15 mouse cellular contexts compared by ENCODE assay signal in the genomic region with DNA sequence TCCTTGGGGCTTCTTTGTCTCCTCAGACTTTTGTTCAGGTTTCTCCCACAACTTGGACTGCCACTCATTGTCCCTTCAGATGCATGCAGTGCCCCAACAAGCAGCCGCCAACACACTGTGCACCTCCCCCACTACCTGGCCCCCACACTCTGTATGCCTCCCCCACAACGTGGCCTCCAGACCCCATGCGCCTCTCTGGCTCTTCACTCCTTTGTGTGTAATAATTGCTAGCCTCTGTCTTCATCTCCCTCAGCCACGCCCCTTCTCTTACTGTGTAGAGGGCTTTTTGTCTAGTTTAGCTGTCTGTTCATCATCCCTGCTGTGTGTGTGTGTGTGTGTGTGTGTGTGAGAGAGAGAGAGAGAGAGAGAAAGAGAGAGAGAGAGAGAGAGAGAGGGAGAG.
DNase-seq lines count a peak whose midpoint lies in the region; ATAC-seq lines count a peak whose summit lies in the region.
"Had no signal": no experiment of that assay in that cellular context is flagged by ENCODE, and none has a peak within 500 bp of the region (broad histone marks: within the 10 kb centered on the region; RNA-seq: fewer than 3 reads in every experiment).

No protein-coding gene starts in this region.

- H3K27me3 ChIP-seq in embryonic facial prominence, embryonic 12.5 days = no peaks in the 10 kb centered on the region
- peaks cover 31% of the 10 kb centered on the region for H3K27me3 ChIP-seq in hindbrain, embryonic 10.5 days (ENCODE audit: insufficient read depth, poor library complexity, severe bottlenecking)
- H3K27me3 ChIP-seq in midbrain, embryonic 11.5 days (ENCODE audit: control insufficient read depth, insufficient read depth, low read length) = no peaks in the 10 kb centered on the region
- H3K27me3 ChIP-seq: intestine, embryonic 15.5 days had no signal

- no peaks in the 10 kb centered on the region for H3K9me3 ChIP-seq in embryonic facial prominence, embryonic 12.5 days
- H3K9me3 ChIP-seq in hindbrain, embryonic 10.5 days = no peaks in the 10 kb centered on the region
- H3K9me3 ChIP-seq in midbrain, embryonic 11.5 days (ENCODE audit: control insufficient read depth, low read length) = no peaks in the 10 kb centered on the region
- H3K9me3 ChIP-seq: intestine, embryonic 15.5 days had no signal

- ATAC-seq in embryonic facial prominence, embryonic 12.5 days (ENCODE audit: insufficient number of reproducible peaks, insufficient read depth, low FRiP score, low TSS enrichment) = no peak
- peak; percentile 55; the same call in 1 of the 2 replicates for ATAC-seq in midbrain, embryonic 11.5 days (ENCODE audit: low FRiP score)
- ATAC-seq in cerebellum, adult (ENCODE audit: insufficient number of reproducible peaks, low FRiP score, low TSS enrichment) = no peak
- ATAC-seq: CD4-positive, CD25-positive, alpha-beta regulatory T cell, adult 4 months; intestine, embryonic 15.5 days had no signal

- peak; percentile 71 for DNase-seq in embryo, embryonic 10.5 days (ENCODE audit: low spot score)
- DNase-seq in hindbrain, embryonic 10.5 days (ENCODE audit: low spot score) = peak; percentile 49
- DNase-seq in midbrain, embryonic 11.5 days (ENCODE audit: low spot score, missing footprints) = peak; percentile 86
- DNase-seq in ovary, postnatal 10 days (ENCODE audit: low spot score) = no peak
- no peak for DNase-seq in frontal cortex, adult 2 months (ENCODE audit: extremely low spot score in 1 of 2, low spot score in 1 of 2)
- no peak for DNase-seq in spleen, postnatal 4 days (ENCODE audit: low spot score in 2 of 2)
- DNase-seq: cerebellum, adult 11-12 months; lung, postnatal 10 days; thymus, postnatal 14 days had no signal

- H3K4me1 ChIP-seq in embryonic facial prominence, embryonic 12.5 days = peaks cover 21% of the 10 kb centered on the region
- peaks cover 48% of the 10 kb centered on the region for H3K4me1 ChIP-seq in hindbrain, embryonic 10.5 days (replicated peaks)
- peaks cover 13% of the 10 kb centered on the region for H3K4me1 ChIP-seq in midbrain, embryonic 11.5 days (ENCODE audit: control insufficient read depth, insufficient read depth, low read length)
- H3K4me1 ChIP-seq: intestine, embryonic 15.5 days had no signal

- 42% methylated on average over 4 of the region's 4 CpGs for WGBS in embryonic facial prominence, embryonic 12.5 days
- WGBS in hindbrain, embryonic 10.5 days = 16% methylated on average over 4 of the region's 4 CpGs
- WGBS in midbrain, embryonic 11.5 days = 29% methylated on average over 4 of the region's 4 CpGs

- no peak overlapping the region for H3K4me2 ChIP-seq in embryonic facial prominence, embryonic 12.5 days (replicated peaks)
- no peak overlapping the region for H3K4me2 ChIP-seq in midbrain, embryonic 11.5 days
- H3K4me2 ChIP-seq: intestine, embryonic 15.5 days; liver, embryonic 11.5 days had no signal

- H3K27ac ChIP-seq in embryonic facial prominence, embryonic 12.5 days = peak overlapping the region; percentile 60
- peak overlapping the region; percentile 89 for H3K27ac ChIP-seq in hindbrain, embryonic 10.5 days
- H3K27ac ChIP-seq in midbrain, embryonic 11.5 days (ENCODE audit: low read depth, low read length) = no peak overlapping the region
- H3K27ac ChIP-seq: intestine, embryonic 15.5 days; kidney, postnatal 0 days had no signal

- H3K36me3 ChIP-seq in embryonic facial prominence, embryonic 12.5 days = no peaks in the 10 kb centered on the region
- no peaks in the 10 kb centered on the region for H3K36me3 ChIP-seq in hindbrain, embryonic 10.5 days
- no peaks in the 10 kb centered on the region for H3K36me3 ChIP-seq in midbrain, embryonic 11.5 days (ENCODE audit: control insufficient read depth, insufficient read depth, low read length)
- H3K36me3 ChIP-seq: intestine, embryonic 15.5 days had no signal

- no peak overlapping the region for H3K4me3 ChIP-seq in embryonic facial prominence, embryonic 12.5 days
- H3K4me3 ChIP-seq in hindbrain, embryonic 10.5 days = no peak overlapping the region
- H3K4me3 ChIP-seq in midbrain, embryonic 11.5 days (ENCODE audit: low read depth, low read length) = no peak overlapping the region
- H3K4me3 ChIP-seq: intestine, embryonic 15.5 days had no signal

- H3K9ac ChIP-seq in embryonic facial prominence, embryonic 12.5 days = peak overlapping the region; percentile 20
- 0 out of 2 replicates have a peak overlapping the region, but pooled peaks have one; percentile 25 for H3K9ac ChIP-seq in midbrain, embryonic 11.5 days (ENCODE audit: low read length)
- H3K9ac ChIP-seq: intestine, embryonic 15.5 days had no signal

Comparison
In these comparisons a context has a peak if more than half of its experiments do, and no peak if none do; other contexts are left out.
1. DNase-seq: peak in embryo, embryonic 10.5 days (single experiment), hindbrain, embryonic 10.5 days (single experiment) and midbrain, embryonic 11.5 days (single experiment); none in ovary, postnatal 10 days (single experiment), frontal cortex, adult 2 months (0 of 2) and spleen, postnatal 4 days (0 of 2).